Mouse (Mus musculus) ZHBTc4 (cell line): ENCODE results near the gene Usp7.

Source experiments
- DNase-seq: peaks from one replicate; pipeline ENCODE4 v3.0.0-alpha.2; 2011; ENCODE audit warnings: low read depth, low spot score

Usp7 gene

GRCm38 (mm10) chr16:8724031-8724430 lies 68.1 kb downstream of the Usp7 start:
- peak; percentile 63 for DNase-seq

GRCm38 (mm10) chr16:8720447-8720846 lies 71.7 kb downstream of the Usp7 start:
- DNase-seq = no peak

GRCm38 (mm10) chr16:8717744-8718143 lies 74.4 kb downstream of the Usp7 start:
- peak; percentile 64 for DNase-seq

- no peak for DNase-seq
Measured at GRCm38 (mm10) chr16:8716300-8716699, 75.8 kb downstream of the Usp7 start.

- DNase-seq = peak; percentile 80
Measured at GRCm38 (mm10) chr16:8715513-8716080, 76.5 kb downstream of the Usp7 start.

GRCm38 (mm10) chr16:8714851-8715250 lies 77.3 kb downstream of the Usp7 start:
- DNase-seq = no peak

GRCm38 (mm10) chr16:8711998-8712397 lies 80.1 kb downstream of the Usp7 start:
- no peak for DNase-seq

GRCm38 (mm10) chr16:8700586-8700985 lies 91.5 kb downstream of the Usp7 start:
- DNase-seq = no peak

- no peak for DNase-seq
Measured at GRCm38 (mm10) chr16:8699556-8699955, 92.6 kb downstream of the Usp7 start.

- DNase-seq = no peak
Measured at GRCm38 (mm10) chr16:8691206-8691605, 100.9 kb downstream of the Usp7 start.

GRCm38 (mm10) chr16:8689979-8690656 lies 102.0 kb downstream of the Usp7 start:
- no peak for DNase-seq

- DNase-seq = no peak
Measured at GRCm38 (mm10) chr16:8687559-8688112, 104.5 kb downstream of the Usp7 start.

- no peak for DNase-seq
Measured at GRCm38 (mm10) chr16:8686871-8687535, 105.1 kb downstream of the Usp7 start.

- peak; percentile 86 for DNase-seq
Measured at GRCm38 (mm10) chr16:8686121-8686870, 105.8 kb downstream of the Usp7 start.

- DNase-seq = no peak
Measured at GRCm38 (mm10) chr16:8685087-8685486, 107.0 kb downstream of the Usp7 start.

GRCm38 (mm10) chr16:8680470-8680869 lies 111.6 kb downstream of the Usp7 start, which contains the start of gene Gm5767:
Gm5767 (plus strand) TSS chr16:8680770.
- no peak for DNase-seq

GRCm38 (mm10) chr16:8679780-8680179 lies 112.3 kb downstream of the Usp7 start:
- DNase-seq = no peak

- no peak for DNase-seq
Measured at GRCm38 (mm10) chr16:8678676-8679075, 113.4 kb downstream of the Usp7 start.

- no peak for DNase-seq
Measured at GRCm38 (mm10) chr16:8678035-8678434, 114.1 kb downstream of the Usp7 start.

GRCm38 (mm10) chr16:8676800-8677199 lies 115.3 kb downstream of the Usp7 start:
- peak; percentile 69 for DNase-seq

GRCm38 (mm10) chr16:8676228-8676627 lies 115.9 kb downstream of the Usp7 start:
- no peak for DNase-seq

- DNase-seq = no peak
Measured at GRCm38 (mm10) chr16:8675559-8675958, 116.5 kb downstream of the Usp7 start.
